ENCODE assay signal across 8 mouse cellular contexts in the genomic region with DNA sequence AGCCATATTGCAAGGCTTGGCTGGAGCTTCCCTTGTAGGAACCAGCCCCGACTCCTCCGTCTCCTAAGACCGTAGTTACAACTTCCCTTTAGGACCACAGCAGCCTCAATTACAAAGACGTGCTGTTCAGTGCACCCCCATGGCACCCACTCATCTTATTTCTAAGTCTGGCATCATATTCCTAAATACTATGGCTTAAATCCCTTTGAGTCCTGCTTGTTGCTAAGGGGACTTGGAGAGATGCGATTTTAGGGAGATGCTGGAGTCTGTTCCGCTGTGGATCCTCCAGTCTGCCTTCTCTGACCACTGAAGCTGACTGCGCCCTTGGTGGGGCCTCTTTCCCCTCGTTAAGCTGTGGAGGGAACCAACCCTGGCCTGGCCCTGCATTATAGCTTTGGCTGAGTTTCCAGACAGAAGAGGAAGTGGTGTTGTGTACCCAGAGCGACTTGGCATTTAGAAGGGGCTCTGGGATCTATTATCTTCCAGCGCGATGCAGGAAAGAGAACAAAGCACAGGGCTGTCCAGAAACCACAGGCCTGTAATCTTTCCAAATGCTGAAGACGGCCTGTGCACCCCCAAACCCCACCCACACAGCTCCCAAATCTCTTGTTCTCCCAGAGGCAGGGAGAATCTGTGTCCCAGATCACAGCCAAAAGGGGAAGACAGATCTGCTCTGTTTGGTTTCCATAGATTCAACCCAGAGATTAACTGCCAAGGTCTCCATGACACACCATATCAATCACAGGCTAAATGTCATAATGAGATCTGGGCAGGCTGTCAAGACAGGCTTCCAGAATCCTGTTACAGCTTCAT. TPM values are rescaled to one million over a fixed set of nuclear protein-coding genes. Genes with fewer than 3 reads are reported as not detected.
DNase-seq lines count a peak whose midpoint lies in the region; ATAC-seq and TF ChIP-seq lines count a peak whose summit lies in the region.

No protein-coding gene starts in this region.

- no peak overlapping the region; the same call in 1 of the 2 replicates for H3K9ac ChIP-seq in hindbrain, embryonic 16.5 days (ENCODE audit: low read depth, low read length)
- H3K9ac ChIP-seq in liver, embryonic 11.5 days (ENCODE audit: low read depth, low read length) = no peak overlapping the region

- H3ac ChIP-seq in myocyte (ENCODE audit: control insufficient read depth, insufficient read length) = no peak overlapping the region

- peaks cover 7% of the 10 kb centered on the region; the same call in 1 of the 2 replicates for H3K4me1 ChIP-seq in hindbrain, embryonic 16.5 days (ENCODE audit: control insufficient read depth, insufficient read depth, low read depth, low read length)
- 0 out of 2 replicates have a peak, but pooled peaks cover 6% of the 10 kb centered on the region for H3K4me1 ChIP-seq in liver, embryonic 11.5 days (replicated peaks; ENCODE audit: control insufficient read depth, insufficient read depth, low read length)

- peak; percentile 88 for ATAC-seq in hindbrain, embryonic 16.5 days
- ATAC-seq in liver, embryonic 11.5 days (replicated peaks; ENCODE audit: low FRiP score) = no peak

- H3K4me2 ChIP-seq in hindbrain, embryonic 16.5 days (ENCODE audit: low read length) = no peak overlapping the region
- no peak overlapping the region for H3K4me2 ChIP-seq in liver, embryonic 11.5 days
- peak overlapping the region; percentile 36 for H3K4me2 ChIP-seq in myocyte (ENCODE audit: low read depth)

- TF ChIP-seq POLR2A in myocyte (IDR thresholded peaks at IDR 0.05; ENCODE audit: insufficient read length, low read depth) = no peak

- H3K27ac ChIP-seq in hindbrain, embryonic 16.5 days (ENCODE audit: low read depth, low read length) = peak overlapping the region; percentile 78
- H3K27ac ChIP-seq in liver, embryonic 11.5 days (ENCODE audit: low read depth, low read length) = peak overlapping the region; percentile 41

- WGBS in hindbrain, embryonic 16.5 days = 43% methylated on average over 12 of the region's 12 CpGs
- WGBS in liver, embryonic 11.5 days = 32% methylated on average over 12 of the region's 12 CpGs

- H3K9me3 ChIP-seq in hindbrain, embryonic 16.5 days (ENCODE audit: control insufficient read depth, low read length) = no peaks in the 10 kb centered on the region
- no peaks in the 10 kb centered on the region for H3K9me3 ChIP-seq in liver, embryonic 11.5 days (ENCODE audit: control insufficient read depth, low read length)

- H3K79me2 ChIP-seq in myocyte (ENCODE audit: control insufficient read depth, insufficient read depth) = no peaks in the 10 kb centered on the region

- no peak overlapping the region for H3K4me3 ChIP-seq in hindbrain, embryonic 16.5 days (ENCODE audit: low read length)
- no peak overlapping the region for H3K4me3 ChIP-seq in liver, embryonic 11.5 days (ENCODE audit: low read depth, low read length)
- no peak overlapping the region for H3K4me3 ChIP-seq in myocyte

- DNase-seq in MEL-GATA-1-ER (ENCODE audit: extremely low read depth, low read depth) = peak; percentile 73
- DNase-seq in adrenal gland, postnatal 36 days = peak; percentile 45 to 51
- peak; percentile 28 for DNase-seq in gastrocnemius, postnatal 10 days
- DNase-seq in liver, embryonic 11.5 days (ENCODE audit: low spot score) = no peak
- no peak for DNase-seq in thymus, postnatal 4 days
- no peak for DNase-seq in kidney, postnatal 14 days

- no peaks in the 10 kb centered on the region for H3K36me3 ChIP-seq in hindbrain, embryonic 16.5 days (ENCODE audit: control insufficient read depth, insufficient read depth, low read length)
- H3K36me3 ChIP-seq in liver, embryonic 11.5 days (ENCODE audit: control insufficient read depth, insufficient read depth, low read length) = no peaks in the 10 kb centered on the region
- H3K36me3 ChIP-seq in myocyte (ENCODE audit: control insufficient read depth, insufficient read depth) = no peaks in the 10 kb centered on the region

- H3K27me3 ChIP-seq in hindbrain, embryonic 16.5 days (replicated peaks; ENCODE audit: control insufficient read depth, insufficient read depth, low read length) = no peaks in the 10 kb centered on the region
- no peaks in the 10 kb centered on the region for H3K27me3 ChIP-seq in liver, embryonic 11.5 days (replicated peaks; ENCODE audit: control insufficient read depth, insufficient read depth, low read length)
- H3K27me3 ChIP-seq in myocyte (ENCODE audit: control insufficient read depth, insufficient read depth, insufficient read length) = no peaks in the 10 kb centered on the region

TF ChIP-seq in myocyte, 11 proteins besides CTCF, POLR2A, EP300 and RAD21:
- TF ChIP-seq REST (IDR thresholded peaks at IDR 0.05; ENCODE audit: insufficient read depth, insufficient read length) = no peak
- TF ChIP-seq MYOG (IDR thresholded peaks at IDR 0.05; ENCODE audit: control insufficient read depth in 1 of 3, insufficient read depth in 1 of 3, insufficient read length in 2 of 3, low read depth in 2 of 3) = no peak
- no peak for TF ChIP-seq SRF (IDR thresholded peaks at IDR 0.05; ENCODE audit: control insufficient read depth, insufficient read length, low read depth)
- TF ChIP-seq POLR2AphosphoS2 (IDR thresholded peaks at IDR 0.05; ENCODE audit: insufficient read length, low read depth) = no peak
- no peak for TF ChIP-seq TCF12 (IDR thresholded peaks at IDR 0.05; ENCODE audit: insufficient read depth, poor library complexity, severe bottlenecking)
- no peak for TF ChIP-seq USF1 (IDR thresholded peaks at IDR 0.05; ENCODE audit: low read depth)

RNA-seq across cellular contexts. Expression of gene Dupd1, which starts 7.4 kb away (rescaled TPM):
- total RNA-seq in adrenal gland, postnatal 36 days (2021) = 1 to 10 TPM in 1 of 2 experiments, under 1 TPM in 1; 0.23 to 1.2 TPM
- total RNA-seq in gastrocnemius, postnatal 10 days (2021) = 10 to 100 TPM; 58.3 to 74.2 TPM
- 0.14 TPM in 1 of 2 replicates, not detected in the other for polyA plus RNA-seq in hindbrain, embryonic 16.5 days (2015; fragmentation: Nextera tagmentation; extraction: Ambion mirVana)
- polyA plus RNA-seq in liver, embryonic 11.5 days (2014; fragmentation: Nextera tagmentation; extraction: Ambion mirVana) = 0.15 TPM in 1 of 2 replicates, not detected in the other
- 0.14 TPM for polyA plus RNA-seq in myocyte (2012; fragmentation: generic; extraction: Trizol)

RNA-seq across cellular contexts. Expression of gene Samd8, which starts 43.4 kb away (rescaled TPM):
- 10 to 100 TPM; 49.9 to 60.7 TPM for total RNA-seq in adrenal gland, postnatal 36 days (2021)
- 10 to 100 TPM; 23.9 to 25.1 TPM for total RNA-seq in gastrocnemius, postnatal 10 days (2021)
- 20.4 TPM in 2 replicates for polyA plus RNA-seq in hindbrain, embryonic 16.5 days (2015; fragmentation: Nextera tagmentation; extraction: Ambion mirVana)
- polyA plus RNA-seq in liver, embryonic 11.5 days (2014; fragmentation: Nextera tagmentation; extraction: Ambion mirVana) = 7.1 TPM in 2 replicates
- polyA plus RNA-seq in myocyte (2012; fragmentation: generic; extraction: Trizol) = 27.8 TPM

RNA-seq across cellular contexts. Expression of gene Dusp13, which starts 44.0 kb away (rescaled TPM):
- total RNA-seq in adrenal gland, postnatal 36 days (2021) = under 1 TPM; 0.33 to 0.63 TPM
- 10 to 100 TPM; 19.4 to 21.1 TPM for total RNA-seq in gastrocnemius, postnatal 10 days (2021)
- 0.36 TPM in 1 of 2 replicates, not detected in the other for polyA plus RNA-seq in hindbrain, embryonic 16.5 days (2015; fragmentation: Nextera tagmentation; extraction: Ambion mirVana)
- polyA plus RNA-seq in liver, embryonic 11.5 days (2014; fragmentation: Nextera tagmentation; extraction: Ambion mirVana) = not detected in 2 replicates
- polyA plus RNA-seq in myocyte (2012; fragmentation: generic; extraction: Trizol) = 24.6 TPM

Comparison
In these comparisons a context has a peak if more than half of its experiments do, and no peak if none do; other contexts are left out.
1. DNase-seq: peak in MEL-GATA-1-ER (single experiment), adrenal gland, postnatal 36 days (2 of 2) and gastrocnemius, postnatal 10 days (single experiment); none in liver, embryonic 11.5 days (single experiment), thymus, postnatal 4 days (single experiment) and kidney, postnatal 14 days (single experiment).
2. RNA of gene Dusp13, which starts 44.0 kb away (polyA plus RNA-seq): 24.6 TPM in myocyte (single experiment); 0.36 TPM in hindbrain, embryonic 16.5 days and not detected in liver, embryonic 11.5 days; every median in the first group is over 10 times any median in the second.